Mouse (Mus musculus) spleen, postnatal 14 days (tissue): ENCODE results near the gene Gm10401.

Source experiments
- DNase-seq, 2 experiments: peaks; one replicate each; pipeline ENCODE4 v3.0.0; 2021 to 2022; ENCODE audit warnings: low spot score in 2 of 2

The Gm10401 gene

DNA sequence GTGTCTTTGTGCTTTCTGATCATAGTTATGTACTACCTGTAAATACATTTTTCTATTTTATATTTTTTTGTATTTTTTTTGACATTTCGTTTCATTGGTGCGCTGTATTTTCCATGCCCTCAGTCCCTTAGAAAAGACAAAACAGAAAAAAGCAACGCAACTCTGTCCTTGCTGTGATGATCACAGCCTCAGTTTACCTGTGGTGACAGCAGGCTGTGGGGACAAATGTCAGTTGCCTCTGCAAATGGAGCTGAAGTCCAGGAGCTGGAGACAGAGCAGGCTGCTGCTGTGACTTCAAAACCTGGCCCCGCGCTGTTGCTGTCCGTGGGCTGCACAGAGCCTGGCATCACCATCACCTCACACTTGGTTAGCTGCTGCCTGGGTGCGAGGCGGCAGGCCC, at the start of gene Gm10401:
Gm10401 (minus strand) TSS at position 101 of the 400 bp plus-strand sequence.
- DNase-seq = no peak

DNA sequence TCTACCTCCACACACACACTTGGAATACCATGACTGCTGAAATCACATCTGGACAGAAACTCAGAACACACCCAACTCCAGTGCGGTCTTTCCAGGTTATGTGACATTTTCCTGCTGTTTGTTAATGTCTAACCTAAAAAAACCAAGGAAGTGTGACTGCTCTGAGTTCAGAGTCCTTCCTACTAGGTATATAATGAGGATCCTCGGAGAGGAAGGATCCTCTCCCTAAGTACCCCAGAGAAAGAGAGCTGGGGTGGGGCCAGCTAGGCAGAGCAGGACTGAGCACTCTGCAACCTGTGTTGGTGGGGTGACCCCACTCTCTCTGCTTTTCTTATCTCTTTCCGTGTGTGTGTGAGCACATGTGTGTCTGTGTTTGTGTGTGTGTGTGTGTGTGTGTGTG, 49.3 kb upstream of the Gm10401 start:
- DNase-seq = no peak

GRCm38 (mm10) chr5:115146747-115147130, 48.6 kb upstream of the Gm10401 start:
- DNase-seq = no peak

DNA sequence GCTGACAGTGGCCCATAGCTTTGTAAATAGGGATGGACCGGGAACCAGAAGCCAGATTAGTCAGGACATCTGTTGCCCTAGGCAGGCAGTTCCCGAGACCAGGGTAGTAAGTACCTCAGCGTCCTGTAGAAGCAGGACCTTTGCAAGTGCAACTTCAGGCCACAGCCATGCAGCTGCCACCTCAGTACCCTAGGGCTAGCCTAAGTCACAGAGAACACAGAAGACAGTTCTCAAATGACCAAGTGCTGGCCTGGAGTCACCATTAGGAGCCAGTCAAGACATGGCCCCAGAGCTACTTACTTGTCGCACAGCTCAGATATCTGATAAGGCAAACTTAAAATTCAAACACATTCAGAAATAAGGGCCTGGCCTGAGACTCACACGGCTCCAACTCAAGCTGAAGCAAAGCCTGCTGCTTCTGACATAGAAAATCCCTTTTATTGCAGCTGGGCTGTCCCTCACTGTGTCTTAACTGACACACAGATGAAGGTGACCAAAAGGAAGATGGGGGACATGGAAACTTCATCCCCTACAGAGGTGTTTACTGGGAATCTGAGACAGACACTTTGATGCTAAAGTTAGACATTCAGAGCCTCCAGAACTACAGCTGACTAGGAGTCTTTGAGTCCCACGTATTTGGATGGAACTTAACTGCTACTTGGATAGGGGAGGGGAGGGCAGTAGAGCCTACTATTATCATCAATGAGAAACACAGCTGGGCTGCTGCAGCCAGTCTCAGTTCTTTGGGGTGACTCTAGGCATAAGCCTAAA, 48.1 kb upstream of the Gm10401 start:
- DNase-seq = no peak

DNA sequence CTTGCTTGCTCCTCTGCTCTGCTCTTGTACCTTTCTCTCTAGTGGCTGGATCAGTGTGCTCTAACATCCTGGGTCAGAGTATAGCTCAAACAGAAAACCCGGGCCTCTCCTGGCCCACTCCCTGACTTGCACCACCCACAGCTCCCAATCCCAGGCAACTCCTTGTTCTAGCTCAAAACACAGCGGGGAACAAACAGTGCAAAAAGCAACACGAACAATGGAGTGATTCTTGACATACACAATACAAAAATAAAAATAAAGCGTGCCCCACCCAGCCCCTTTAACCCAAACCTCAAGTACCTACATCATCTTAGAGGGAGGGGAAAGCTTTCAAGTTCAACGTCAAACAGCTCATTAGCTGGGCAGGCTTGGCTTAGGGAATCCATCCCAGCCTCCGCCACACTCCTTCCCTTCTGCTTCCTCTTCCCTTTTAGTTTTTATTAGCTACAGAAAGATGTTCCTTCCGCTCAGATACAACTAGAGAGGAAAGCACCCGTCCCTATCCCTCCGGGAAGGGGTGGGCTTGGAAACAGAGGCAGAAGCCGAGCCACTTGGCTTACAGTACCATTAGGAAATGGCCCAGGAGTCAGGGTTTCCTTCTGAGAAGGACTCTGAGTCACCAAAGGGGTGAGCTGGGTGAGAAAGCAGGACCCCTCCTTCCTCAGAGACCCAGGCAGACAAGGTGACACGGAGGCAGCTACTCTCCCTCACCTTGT, 47.3 kb upstream of the Gm10401 start:
- no peak for DNase-seq

GRCm38 (mm10) chr5:115144471-115144870, 46.4 kb upstream of the Gm10401 start:
- no peak for DNase-seq

DNA sequence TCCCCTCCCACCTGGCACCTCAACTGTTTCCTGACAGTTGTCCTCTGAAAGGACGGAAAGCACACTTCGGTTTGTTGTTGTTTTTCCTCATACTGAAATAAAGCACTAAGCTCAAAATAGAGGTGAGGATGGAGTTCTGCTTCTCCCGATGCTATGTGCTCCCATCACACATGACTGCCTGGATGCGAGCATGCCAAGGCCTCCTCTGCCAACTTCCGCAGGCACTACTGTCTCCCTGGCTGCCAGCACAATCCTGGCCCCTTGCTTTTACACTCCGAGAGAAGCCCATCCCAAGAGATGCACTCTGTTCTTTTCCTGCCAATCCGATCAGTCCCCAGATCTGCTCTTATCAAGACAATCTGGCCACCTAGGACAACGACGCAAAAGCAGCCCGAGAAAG, 45.5 kb upstream of the Gm10401 start:
- no peak for DNase-seq

DNA sequence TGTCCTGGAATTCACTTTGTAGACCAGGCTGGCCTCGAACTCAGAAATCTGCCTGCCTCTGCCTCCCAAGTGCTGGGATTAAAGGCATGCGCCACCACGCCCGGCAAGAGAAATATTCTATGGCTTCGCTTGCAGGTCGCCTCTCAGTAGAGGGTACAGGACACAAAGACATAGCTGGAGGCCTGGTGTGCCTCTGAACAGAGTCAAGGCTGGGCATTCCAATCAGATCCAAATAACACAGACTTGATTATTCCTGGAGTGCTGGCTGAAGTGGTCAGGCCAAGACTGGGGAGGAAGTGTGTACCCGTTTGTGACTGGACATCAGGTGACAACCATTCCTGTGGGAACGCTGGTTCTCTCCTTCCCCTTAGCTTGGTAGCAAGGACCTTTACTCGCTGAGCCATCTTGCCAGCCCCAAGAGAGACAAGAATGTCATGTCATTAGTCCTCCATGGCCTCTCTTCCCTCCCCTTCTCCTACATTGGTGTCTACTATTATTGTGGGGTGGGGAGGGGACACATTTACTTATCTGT, 44.1 kb upstream of the Gm10401 start:
- no peak for DNase-seq

DNA sequence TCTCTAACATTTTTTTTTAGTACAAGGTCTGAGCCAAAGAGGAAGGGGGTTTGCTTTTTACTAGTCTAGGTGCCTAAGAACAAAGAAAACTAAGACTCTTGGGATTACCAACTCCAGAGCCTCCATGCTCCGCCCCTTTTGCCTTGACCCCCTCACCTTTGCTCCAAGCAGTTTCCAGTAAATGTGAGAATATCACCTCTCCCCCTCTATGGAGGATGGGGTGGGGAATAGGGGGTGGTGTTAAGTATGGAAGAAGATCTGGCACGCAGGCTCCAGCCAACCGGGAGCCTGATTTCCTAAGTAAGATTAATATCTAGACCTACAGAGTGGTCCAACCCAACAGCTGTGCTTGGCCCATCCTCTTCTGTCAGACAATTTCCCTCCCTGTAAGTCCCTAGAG, 42.6 kb upstream of the Gm10401 start:
- DNase-seq = no peak

GRCm38 (mm10) chr5:115139124-115139523, 41.0 kb upstream of the Gm10401 start:
- no peak for DNase-seq

DNA sequence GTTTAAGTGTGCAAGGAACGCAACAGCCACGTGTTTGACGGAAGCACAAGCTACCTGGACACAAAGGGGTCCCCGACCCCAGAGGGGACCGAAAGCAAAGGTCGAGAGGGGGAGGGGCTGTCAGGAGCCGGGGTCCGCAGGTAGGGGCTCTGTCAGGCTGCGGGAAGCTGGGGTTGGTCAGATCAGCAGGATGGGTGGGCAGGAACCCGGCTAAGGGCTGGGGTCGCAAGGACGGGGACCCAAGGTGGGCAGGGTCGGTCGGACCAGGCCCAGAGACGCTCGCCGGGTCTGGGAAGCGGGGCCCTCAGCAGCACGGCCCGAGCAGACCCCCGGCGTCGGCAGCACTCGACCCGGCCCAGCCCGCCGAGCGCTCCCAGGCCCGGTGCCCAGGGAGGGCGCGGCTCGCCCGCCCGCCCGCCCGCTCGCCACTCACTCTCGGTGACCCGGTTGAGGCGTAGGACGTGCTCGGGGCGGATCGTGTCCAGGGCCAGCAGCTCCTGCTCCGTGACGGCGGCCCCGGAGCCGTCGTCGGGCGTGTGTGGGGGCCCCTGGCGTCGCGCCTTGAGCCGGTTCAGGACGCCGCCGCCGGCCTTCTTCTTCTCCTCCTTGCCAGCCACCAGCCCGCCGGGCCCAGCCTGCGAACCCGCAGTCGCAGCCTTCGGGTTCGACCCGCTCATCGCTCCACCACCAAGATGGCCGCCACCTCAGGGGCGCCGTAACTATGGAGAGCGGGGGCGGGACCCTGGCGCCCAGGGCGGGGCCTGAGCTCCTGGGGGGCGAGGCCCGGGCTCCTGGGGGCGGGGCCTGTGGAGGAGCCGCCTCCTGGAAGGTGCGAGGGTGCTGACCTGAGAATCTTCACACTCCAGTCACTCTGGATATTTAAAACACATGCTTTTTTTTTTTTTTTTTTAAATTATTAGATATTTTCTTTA, 36.4 kb upstream of the Gm10401 start, which contains the start of gene Unc119b:
Unc119b (minus strand) TSS at position 742 of the 932 bp plus-strand sequence.
- DNase-seq = peak; percentile 84 to 89

DNA sequence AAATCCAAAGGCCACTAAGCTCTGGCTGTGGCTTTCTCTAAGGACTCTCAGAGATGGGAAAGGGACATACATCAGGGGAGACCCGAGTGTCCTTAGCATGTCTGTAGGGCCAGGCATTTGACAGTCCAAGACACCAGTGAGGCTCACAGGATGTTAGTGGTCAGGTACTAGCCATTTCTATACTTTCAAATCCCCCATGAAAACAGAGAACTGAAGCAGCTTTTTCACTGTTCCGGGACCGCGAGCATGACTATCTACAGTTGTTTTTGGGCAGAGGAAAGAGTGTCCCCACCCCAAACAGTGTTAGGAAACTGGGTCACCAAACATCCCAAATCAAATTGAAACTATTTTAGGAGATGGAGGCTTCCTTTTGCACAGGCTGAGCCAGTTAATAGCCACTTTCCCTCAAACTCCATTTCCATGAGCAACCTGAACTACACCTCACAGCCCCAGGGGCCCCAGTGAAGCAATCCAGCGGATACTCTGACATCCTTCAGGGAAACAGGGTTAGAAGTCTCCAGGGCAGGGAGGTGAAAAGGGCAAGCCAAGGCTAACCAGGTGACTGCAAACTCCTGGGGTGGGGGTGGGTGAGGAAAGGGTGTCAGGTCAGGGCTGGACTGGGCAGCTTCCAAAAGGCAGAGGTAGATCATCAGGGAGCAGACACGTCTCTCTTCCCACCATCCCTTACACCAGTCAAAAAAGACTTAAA, 35.4 kb upstream of the Gm10401 start:
- DNase-seq = no peak

DNA sequence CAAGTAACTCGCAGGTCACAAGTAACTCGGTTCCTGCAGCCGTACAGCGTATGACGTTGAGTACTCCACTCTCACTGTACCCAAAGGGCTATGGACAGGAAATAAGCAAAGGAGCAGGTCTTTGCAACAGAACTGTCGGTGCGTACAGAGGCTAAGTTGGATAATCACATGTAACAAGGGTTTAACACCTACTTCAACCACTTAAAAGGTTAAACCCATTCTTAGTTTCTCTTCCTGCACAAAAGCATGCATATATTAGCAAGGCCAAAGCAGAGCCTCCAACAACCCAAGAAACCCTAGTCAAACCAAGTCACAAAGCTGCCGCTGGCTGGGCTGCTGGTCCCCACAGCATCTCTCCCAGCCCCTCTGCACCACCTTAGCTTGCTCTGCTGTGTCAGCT, 34.4 kb upstream of the Gm10401 start:
- DNase-seq = no peak

GRCm38 (mm10) chr5:115129328-115129727, 31.2 kb upstream of the Gm10401 start:
- no peak for DNase-seq

- no peak for DNase-seq
These were observed 29.5 kb upstream of the Gm10401 start for GRCm38 (mm10) chr5:115127421-115128179.

DNA sequence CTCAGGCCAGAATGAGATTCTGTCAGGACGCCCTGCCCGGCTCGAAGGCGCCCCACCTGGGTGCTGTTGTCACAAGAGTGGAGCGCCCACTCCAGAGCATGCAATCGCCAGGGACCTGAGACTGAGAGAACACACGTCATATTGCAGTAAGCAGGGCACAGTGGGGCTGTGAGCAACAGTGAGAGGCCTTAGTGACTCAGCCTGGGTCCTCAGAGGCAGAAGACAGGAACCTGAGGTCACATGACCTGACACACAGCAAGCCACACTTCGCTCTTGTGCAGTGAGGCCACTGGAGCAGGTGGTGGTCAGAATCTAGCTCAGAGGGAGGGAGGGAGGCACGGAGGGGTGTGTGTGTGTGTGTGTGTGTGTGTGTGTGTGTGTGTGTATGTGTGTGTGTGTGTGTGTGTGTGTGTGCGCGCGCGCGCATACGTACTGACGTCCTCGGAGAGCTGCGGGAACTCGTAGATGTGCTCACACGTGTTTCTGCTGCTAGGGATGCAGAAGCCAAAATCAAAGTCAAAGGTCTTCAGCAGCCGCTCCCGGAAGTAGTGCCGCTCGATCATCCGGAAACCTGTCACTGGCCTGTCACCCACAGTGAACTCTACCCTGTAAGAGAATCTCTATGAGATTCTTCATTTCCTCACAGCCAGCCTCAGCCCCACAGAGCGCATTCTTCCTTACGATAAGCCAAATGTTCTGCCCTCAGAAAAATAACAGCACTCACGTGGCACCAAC, 28.6 kb upstream of the Gm10401 start:
- DNase-seq = no peak

- DNase-seq = peak; percentile 72 to 78
These were observed 27.2 kb upstream of the Gm10401 start for GRCm38 (mm10) chr5:115125211-115125871.

- no peak for DNase-seq
These were observed 26.6 kb upstream of the Gm10401 start for GRCm38 (mm10) chr5:115124690-115125089.

GRCm38 (mm10) chr5:115120978-115121377, 22.9 kb upstream of the Gm10401 start:
- DNase-seq = no peak
